ENCODE assay signal across 12 mouse cellular contexts in the genomic region with DNA sequence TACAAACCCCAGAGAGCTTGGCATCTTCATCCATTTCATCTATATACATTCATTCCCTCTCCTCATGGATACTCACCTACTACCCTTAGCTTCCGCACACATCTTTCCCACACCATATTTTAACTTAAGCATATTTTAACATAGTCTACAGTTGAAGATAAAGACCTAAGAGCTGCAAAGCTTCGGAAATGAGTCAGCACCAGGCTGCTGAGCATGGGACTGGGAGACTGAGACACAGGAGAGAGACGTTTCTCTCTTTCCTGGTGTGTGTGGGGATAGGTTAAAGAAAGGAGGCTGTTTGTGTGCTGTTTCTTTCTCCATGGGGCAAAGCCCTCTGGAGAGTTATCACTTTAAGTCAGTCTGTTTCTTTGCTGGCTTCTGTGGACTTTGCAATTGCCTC.
DNase-seq lines count a peak whose midpoint lies in the region; ATAC-seq and TF ChIP-seq lines count a peak whose summit lies in the region.
"Had no signal": no experiment of that assay in that cellular context is flagged by ENCODE, and none has a peak within 500 bp of the region (broad histone marks: within the 10 kb centered on the region; RNA-seq: fewer than 3 reads in every experiment).

No protein-coding gene starts in this region.

- H3K9ac ChIP-seq in forebrain, embryonic 14.5 days (ENCODE audit: low read length), result no peak overlapping the region
- no peak overlapping the region for H3K9ac ChIP-seq in midbrain, embryonic 13.5 days (replicated peaks)
- H3K9ac ChIP-seq in liver, postnatal 0 days (replicated peaks), result no peak overlapping the region

- H3K27ac ChIP-seq in left cerebral cortex, adult 2 months, result 0 out of 2 replicates have a peak overlapping the region, but pooled peaks have one; percentile 21
- peak overlapping the region; percentile 84; the same call in 1 of the 2 replicates for H3K27ac ChIP-seq in forebrain, embryonic 14.5 days (ENCODE audit: low read depth, low read length)
- peak overlapping the region; percentile 75; the same call in 1 of the 2 replicates for H3K27ac ChIP-seq in midbrain, embryonic 13.5 days
- H3K27ac ChIP-seq in liver, postnatal 0 days (ENCODE audit: low read depth), result no peak overlapping the region

- no peak for TF ChIP-seq EP300 in liver, postnatal 0 days (IDR thresholded peaks at IDR 0.05; ENCODE audit: low read depth)

- no peaks in the 10 kb centered on the region for H3K36me3 ChIP-seq in forebrain, embryonic 14.5 days (ENCODE audit: control insufficient read depth, insufficient read depth, low read length)
- H3K36me3 ChIP-seq in midbrain, embryonic 13.5 days, result no peaks in the 10 kb centered on the region
- no peaks in the 10 kb centered on the region for H3K36me3 ChIP-seq in liver, postnatal 0 days (replicated peaks; ENCODE audit: insufficient read depth, low read length)

- no peaks in the 10 kb centered on the region for H3K27me3 ChIP-seq in forebrain, embryonic 14.5 days (replicated peaks; ENCODE audit: control insufficient read depth, insufficient read depth, low read length)
- no peaks in the 10 kb centered on the region for H3K27me3 ChIP-seq in midbrain, embryonic 13.5 days
- no peaks in the 10 kb centered on the region for H3K27me3 ChIP-seq in liver, postnatal 0 days (ENCODE audit: insufficient read depth, low read length)

- intact Hi-C loops in left cerebral cortex, adult 2 months (cut with DNase I), result no loop called here
- intact Hi-C loops in left cerebral cortex, postnatal 4 days (cut with DNase I), result no loop called here

- WGBS in forebrain, embryonic 14.5 days, result 69% methylated on average over 3 of the region's 3 CpGs
- 83% methylated on average over 3 of the region's 3 CpGs for WGBS in midbrain, embryonic 13.5 days
- WGBS in liver, postnatal 0 days (ENCODE audit: insufficient replicate concordance), result 49% methylated on average over 3 of the region's 3 CpGs

- no peak for TF ChIP-seq CTCF in left cerebral cortex, adult 2 months (IDR thresholded peaks at IDR 0.05)
- no peak for TF ChIP-seq CTCF in liver, postnatal 0 days (IDR thresholded peaks at IDR 0.05; ENCODE audit: low read depth)

- H3K4me3 ChIP-seq in left cerebral cortex, adult 2 months, result no peak overlapping the region
- H3K4me3 ChIP-seq in forebrain, embryonic 14.5 days (ENCODE audit: low read depth, low read length), result no peak overlapping the region
- no peak overlapping the region for H3K4me3 ChIP-seq in midbrain, embryonic 13.5 days (replicated peaks)
- H3K4me3 ChIP-seq in liver, postnatal 0 days (ENCODE audit: low read depth, low read length), result no peak overlapping the region

- no peaks in the 10 kb centered on the region for H3K9me3 ChIP-seq in forebrain, embryonic 14.5 days (replicated peaks; ENCODE audit: control insufficient read depth, low read length)
- H3K9me3 ChIP-seq in midbrain, embryonic 13.5 days, result no peaks in the 10 kb centered on the region
- H3K9me3 ChIP-seq in liver, postnatal 0 days (ENCODE audit: low read length), result no peaks in the 10 kb centered on the region

- DNase-seq in frontal cortex, postnatal 25 days (ENCODE audit: low spot score in 2 of 2), result no peak
- no peak for DNase-seq in left cerebral cortex, adult 2 months (ENCODE audit: extremely low spot score in 1 of 2, low spot score in 2 of 2)
- DNase-seq in left cerebral cortex, postnatal 4 days, result no peak
- no peak for DNase-seq in forebrain, embryonic 14.5 days (ENCODE audit: low spot score)
- DNase-seq in cerebellum, postnatal 25 days, result no peak
- DNase-seq in liver, postnatal 0 days, result no peak
- DNase-seq: adrenal gland, postnatal 25 days; cerebellum, adult 2 months; lung, adult 2 months; retina, postnatal 1 day had no signal

- H3K4me2 ChIP-seq in forebrain, embryonic 14.5 days (ENCODE audit: low read length), result no peak overlapping the region
- no peak overlapping the region for H3K4me2 ChIP-seq in midbrain, embryonic 13.5 days (replicated peaks)
- no peak overlapping the region for H3K4me2 ChIP-seq in liver, postnatal 0 days (ENCODE audit: low read depth, low read length)

- H3K4me1 ChIP-seq in forebrain, embryonic 14.5 days (ENCODE audit: control insufficient read depth, insufficient read depth, low read length), result peaks cover 24% of the 10 kb centered on the region
- H3K4me1 ChIP-seq in midbrain, embryonic 13.5 days (replicated peaks), result peaks cover 35% of the 10 kb centered on the region
- H3K4me1 ChIP-seq in liver, postnatal 0 days (ENCODE audit: insufficient read depth), result no peaks in the 10 kb centered on the region

- peak; percentile 69; the same call in 1 of the 2 replicates for ATAC-seq in frontal cortex, adult (ENCODE audit: low TSS enrichment)
- no peak for ATAC-seq in forebrain, embryonic 14.5 days
- ATAC-seq in midbrain, embryonic 13.5 days, result no peak
- ATAC-seq in liver, postnatal 0 days, result no peak
